Mouse (Mus musculus) frontal cortex, postnatal 10 days (tissue): ENCODE measurements around the gene Cope.

ENCODE experiments used
- DNase-seq, 2 experiments: peaks; one replicate each; pipeline ENCODE4 v3.0.0; 2022; ENCODE audit warnings: low spot score in 2 of 2, mixed read lengths in 1 of 2

Cope gene

GRCm38 (mm10) chr8:70347443-70347842 is 45.1 kb downstream of the Cope start:
- DNase-seq: no peak

- DNase-seq: no peak
Observed at GRCm38 (mm10) chr8:70347860-70348420, 45.6 kb downstream of the Cope start.

GRCm38 (mm10) chr8:70351035-70351999 is 49.0 kb downstream of the Cope start:
- no peak for DNase-seq

GRCm38 (mm10) chr8:70352000-70352384 is 49.7 kb downstream of the Cope start:
- no peak for DNase-seq

- DNase-seq: peak in 1 of 2 experiments; percentile 47
Observed at GRCm38 (mm10) chr8:70352657-70353151, 50.4 kb downstream of the Cope start.

- peak; percentile 98 to 99 for DNase-seq
Observed at GRCm38 (mm10) chr8:70353194-70353817, 51.0 kb downstream of the Cope start, which contains the start of gene Upf1. TSS of gene Upf1 (minus strand) at chr8:70353278.

GRCm38 (mm10) chr8:70354004-70354403 is 51.7 kb downstream of the Cope start:
- DNase-seq: no peak

- no peak for DNase-seq
Observed at GRCm38 (mm10) chr8:70356111-70356510, 53.8 kb downstream of the Cope start.

GRCm38 (mm10) chr8:70359411-70359810 is 57.1 kb downstream of the Cope start:
- no peak for DNase-seq

- no peak for DNase-seq
Observed at GRCm38 (mm10) chr8:70360769-70361168, 58.5 kb downstream of the Cope start.

GRCm38 (mm10) chr8:70361484-70362032 is 59.2 kb downstream of the Cope start:
- DNase-seq: no peak
